Mouse (Mus musculus) hindlimb bud, embryonic 11.5 days (tissue): Measurements from ENCODE around the gene Scgb1b30.
A peak's percentile ranks its signal among the peaks of the same experiment; 100 is the strongest.
"Not testable (repeated sequence)": the region's sequence is repeated elsewhere in the genome, so short reads cannot be mapped to it uniquely, and the experiment has no call there.

ENCODE experiments used
- DNase-seq: peaks from one replicate; pipeline ENCODE4 v3.0.0-alpha.2; 2012; ENCODE audit warnings: low read depth, low spot score; ENCODE audit errors: extremely low spot score

The Scgb1b30 gene

GRCm38 (mm10) chr7:34094911-34095481, at the start of gene Scgb1b30:
Scgb1b30 (plus strand) TSS chr7:34095431.
- DNase-seq = no peak

- not testable (repeated sequence) for DNase-seq
These were observed 27.1 kb upstream of the Scgb1b30 start for GRCm38 (mm10) chr7:34068132-34068531.

- no peak for DNase-seq
These were observed 4.8 kb downstream of the Scgb1b30 start for GRCm38 (mm10) chr7:34100002-34100401.

- no peak for DNase-seq
These were observed 6.0 kb downstream of the Scgb1b30 start for GRCm38 (mm10) chr7:34101276-34101675.

- no peak for DNase-seq
These were observed 14.0 kb downstream of the Scgb1b30 start for GRCm38 (mm10) chr7:34109190-34109589.

GRCm38 (mm10) chr7:34116601-34117000, 21.4 kb downstream of the Scgb1b30 start:
- no peak for DNase-seq

GRCm38 (mm10) chr7:34120636-34121035, 25.4 kb downstream of the Scgb1b30 start:
- not testable (repeated sequence) for DNase-seq

- no peak for DNase-seq
These were observed 27.9 kb downstream of the Scgb1b30 start for GRCm38 (mm10) chr7:34122987-34123720.

GRCm38 (mm10) chr7:34125346-34125745, 30.1 kb downstream of the Scgb1b30 start:
- DNase-seq = no peak

- no peak for DNase-seq
These were observed 31.1 kb downstream of the Scgb1b30 start for GRCm38 (mm10) chr7:34126291-34126690.

- DNase-seq = no peak
These were observed 35.9 kb downstream of the Scgb1b30 start for GRCm38 (mm10) chr7:34131118-34131517.

- DNase-seq = peak; percentile 16
These were observed 36.7 kb downstream of the Scgb1b30 start for GRCm38 (mm10) chr7:34131959-34132354.

GRCm38 (mm10) chr7:34132355-34133079, 37.3 kb downstream of the Scgb1b30 start:
- DNase-seq = no peak

- DNase-seq = peak; percentile 37
These were observed 38.0 kb downstream of the Scgb1b30 start, which contains the start of gene Wtip for GRCm38 (mm10) chr7:34133117-34133762. Wtip (minus strand) TSS chr7:34133268.

- DNase-seq = peak; percentile 8
These were observed 39.1 kb downstream of the Scgb1b30 start for GRCm38 (mm10) chr7:34134336-34134735.

- DNase-seq = no peak
These were observed 44.3 kb downstream of the Scgb1b30 start for GRCm38 (mm10) chr7:34139493-34139892.

- no peak for DNase-seq
These were observed 45.9 kb downstream of the Scgb1b30 start for GRCm38 (mm10) chr7:34141123-34141522.

GRCm38 (mm10) chr7:34147193-34147592, 52.0 kb downstream of the Scgb1b30 start:
- DNase-seq = no peak
